Mouse (Mus musculus) inflammation-experienced regulatory T-cells, adult 6 months (primary cell): ENCODE results near the gene Sun1. TPM values are rescaled to one million over a fixed set of nuclear protein-coding genes. Genes with fewer than 3 reads are reported as not detected.
A peak's percentile ranks its signal among the peaks of the same experiment; 100 is the strongest.

ENCODE experiments used
- ATAC-seq: one replicate; pipeline ENCODE4 v1.8.0; 2017
- polyA plus RNA-seq, 3 experiments: library from polyadenylated mRNA; unstranded; fragments of 100-300 nt; shearing (Covaris generic); gene quantifications; one replicate each; pipeline ENCODE4 v1.2.1; 2017

Sun1 gene
- polyA plus RNA-seq, 3 experiments from 2014 or later: 30.7 to 43.4 (median 38.5) TPM

GRCm38 (mm10) chr5:139208871-139209684 lies 8.6 kb downstream of the Sun1 start:
- no peak for ATAC-seq

DNA sequence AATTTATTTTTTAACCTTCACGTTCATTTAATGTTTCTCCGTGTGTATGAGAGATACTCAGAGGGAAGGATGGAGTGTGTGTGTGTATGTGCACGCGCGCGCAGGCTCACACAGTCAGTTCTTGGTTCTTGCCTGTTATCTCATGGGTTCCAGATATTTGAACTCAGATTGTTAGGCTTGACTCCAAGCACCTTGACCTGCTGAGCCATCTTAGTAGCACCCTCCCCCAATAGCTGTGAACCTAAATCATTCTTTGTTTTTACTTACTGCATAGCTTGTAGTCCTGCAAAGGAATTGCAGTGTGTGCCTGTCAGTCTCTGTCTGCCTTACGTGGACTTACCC lies 9.2 kb downstream of the Sun1 start:
- ATAC-seq: no peak

DNA sequence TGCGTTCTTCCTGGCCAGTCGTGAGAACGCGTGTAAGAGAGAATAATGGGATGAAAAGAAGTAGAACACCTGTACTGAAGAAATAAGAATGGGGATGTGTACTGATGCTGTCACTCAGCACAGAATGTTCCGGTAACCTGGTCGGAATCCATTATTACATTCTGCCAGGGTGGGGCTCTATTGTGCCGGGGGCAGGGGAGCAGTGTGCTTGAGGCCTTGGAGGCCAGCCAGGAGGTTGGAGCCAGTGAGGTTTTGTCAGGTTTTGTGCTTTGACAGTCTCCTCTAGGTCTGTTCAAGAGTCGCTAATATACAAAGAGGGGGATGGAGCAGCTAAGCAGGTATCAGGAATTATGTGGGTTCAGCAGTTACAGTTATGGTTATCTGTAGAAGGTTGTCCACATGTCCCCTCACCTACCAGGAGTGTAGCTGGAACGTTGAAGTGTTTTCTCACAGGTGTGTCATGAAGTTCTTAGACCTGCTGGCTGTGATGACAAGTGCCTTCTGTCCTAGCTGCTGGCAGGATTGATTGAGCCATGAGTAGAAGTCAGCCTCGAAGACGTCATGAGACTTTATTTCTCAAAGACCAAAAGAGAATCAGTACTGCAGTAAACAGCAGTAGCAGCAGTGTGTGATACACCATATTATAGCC lies 11.4 kb downstream of the Sun1 start:
- ATAC-seq: no peak

DNA sequence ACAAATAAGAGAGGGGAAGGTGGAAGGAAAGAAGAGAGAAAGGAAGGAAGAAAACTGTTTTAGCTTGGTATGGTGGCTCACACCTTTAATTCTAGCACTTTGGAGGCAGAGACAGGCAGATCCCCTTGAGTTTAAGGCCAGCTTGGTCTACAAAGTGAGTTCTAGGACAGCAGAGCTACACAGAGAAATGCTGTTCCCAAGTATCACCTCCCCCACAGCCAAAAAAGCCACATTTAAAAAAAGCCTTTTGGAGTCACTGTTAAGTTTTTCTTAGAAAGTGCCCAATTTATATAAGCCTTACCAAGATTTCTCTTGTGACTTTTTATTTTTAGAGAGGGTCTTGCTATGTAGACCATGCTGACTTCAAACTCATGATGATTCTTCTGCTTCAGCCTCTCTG lies 13.9 kb downstream of the Sun1 start:
- ATAC-seq: no peak

GRCm38 (mm10) chr5:139215184-139215583 lies 14.7 kb downstream of the Sun1 start:
- ATAC-seq: no peak

DNA sequence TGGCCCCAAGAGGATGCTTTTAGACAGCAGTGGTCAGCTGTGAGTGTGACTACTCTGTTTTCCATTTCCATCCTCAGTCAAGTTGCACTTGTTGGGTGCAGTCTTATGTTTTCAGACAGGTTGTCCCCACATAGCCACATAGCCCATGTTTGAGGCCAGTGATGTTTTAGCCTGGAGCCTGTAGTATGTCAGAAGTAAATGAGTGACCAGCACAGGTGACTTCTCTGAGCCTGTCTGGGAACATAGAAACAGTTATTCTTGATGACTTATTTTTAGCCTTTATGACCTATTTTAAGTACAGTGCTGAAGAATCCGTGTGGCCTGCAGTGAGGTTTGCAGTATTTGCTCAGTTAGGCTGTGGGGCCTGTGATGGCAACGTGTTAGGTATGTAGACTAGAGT lies 15.7 kb downstream of the Sun1 start:
- no peak for ATAC-seq

DNA sequence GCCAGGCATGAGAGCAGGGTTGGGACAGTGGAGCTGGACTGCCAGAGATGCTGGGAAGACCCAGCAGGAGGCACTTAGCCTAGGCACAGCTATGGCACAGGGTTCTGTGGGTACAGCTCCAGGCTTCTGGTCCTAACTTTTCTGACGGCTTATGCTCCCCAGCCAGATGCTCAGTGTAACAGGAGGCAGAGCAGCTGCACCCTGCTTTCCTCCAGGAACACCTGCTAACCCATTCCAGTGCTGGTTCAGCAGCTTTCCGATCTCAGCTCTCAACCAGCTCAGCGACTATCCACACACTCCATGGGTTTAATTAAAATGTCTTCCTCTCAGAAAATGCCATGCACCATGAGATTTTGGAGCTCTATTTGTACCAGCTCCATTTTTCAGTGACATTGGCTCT lies 16.3 kb downstream of the Sun1 start:
- no peak for ATAC-seq

DNA sequence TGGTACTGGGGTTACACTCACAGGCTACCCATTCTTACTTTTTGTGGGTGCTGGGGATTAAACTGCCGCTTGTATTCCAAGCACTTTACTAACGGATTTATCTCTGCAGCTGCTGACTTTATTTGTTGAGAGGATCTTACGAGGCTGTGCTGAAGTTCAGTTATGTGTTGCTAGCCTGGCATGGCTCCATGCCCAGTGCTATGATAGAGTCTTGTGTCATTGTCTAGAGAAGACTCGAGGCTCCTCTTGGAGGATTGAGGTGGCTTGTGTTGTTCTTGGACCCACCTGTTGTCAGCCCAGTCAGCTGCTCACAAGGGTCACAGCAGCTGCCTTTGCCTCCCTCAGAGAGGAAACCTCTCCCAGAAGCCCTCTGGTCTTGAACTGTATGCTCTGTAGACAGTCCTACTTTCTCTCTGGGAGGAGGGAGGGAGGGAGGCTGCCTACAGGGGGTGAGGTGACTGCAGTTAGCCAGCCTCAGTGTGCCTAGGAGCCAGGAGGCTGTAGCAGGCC lies 19.6 kb downstream of the Sun1 start:
- ATAC-seq: no peak

DNA sequence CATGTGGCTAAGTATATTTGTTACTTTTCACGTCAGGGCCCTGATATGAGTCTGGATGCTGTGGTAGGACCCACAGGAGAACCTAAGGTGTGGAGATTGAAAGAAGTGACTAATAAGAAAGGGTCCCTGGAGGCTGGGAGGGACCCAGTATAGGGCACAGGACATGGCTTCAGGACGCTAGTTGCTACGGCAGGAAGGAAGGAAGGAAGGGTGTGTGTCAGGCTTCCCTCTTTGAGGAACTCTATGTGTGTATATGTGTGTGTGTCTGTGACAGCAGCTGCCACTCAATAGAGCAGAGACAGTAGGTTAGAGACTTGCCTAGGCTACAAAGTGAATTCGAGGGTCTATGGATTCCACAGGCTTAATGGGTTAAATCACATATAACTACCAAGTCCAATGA lies 20.2 kb downstream of the Sun1 start:
- no peak for ATAC-seq

- no peak for ATAC-seq
Observed at GRCm38 (mm10) chr5:139223331-139223730, 22.9 kb downstream of the Sun1 start.

DNA sequence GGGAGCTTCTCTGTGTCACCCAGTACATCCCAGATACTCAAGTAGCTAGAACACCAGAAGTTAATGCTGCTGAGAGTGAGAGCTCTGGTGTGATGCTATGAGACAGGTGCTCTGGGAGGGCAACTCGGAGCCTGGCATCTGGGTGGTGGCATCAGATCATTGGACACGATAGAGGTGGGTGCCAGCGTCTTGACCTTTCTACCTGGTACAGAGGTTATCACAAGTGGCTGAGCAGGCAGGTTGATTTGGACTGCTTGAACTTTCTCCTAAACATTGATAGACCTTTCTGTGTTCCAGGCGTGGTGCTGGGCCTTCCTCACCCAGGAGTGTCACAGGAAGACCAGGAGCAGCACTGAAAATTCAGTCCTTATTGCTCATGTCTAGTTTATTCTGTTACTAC lies 26.8 kb downstream of the Sun1 start:
- ATAC-seq: no peak

DNA sequence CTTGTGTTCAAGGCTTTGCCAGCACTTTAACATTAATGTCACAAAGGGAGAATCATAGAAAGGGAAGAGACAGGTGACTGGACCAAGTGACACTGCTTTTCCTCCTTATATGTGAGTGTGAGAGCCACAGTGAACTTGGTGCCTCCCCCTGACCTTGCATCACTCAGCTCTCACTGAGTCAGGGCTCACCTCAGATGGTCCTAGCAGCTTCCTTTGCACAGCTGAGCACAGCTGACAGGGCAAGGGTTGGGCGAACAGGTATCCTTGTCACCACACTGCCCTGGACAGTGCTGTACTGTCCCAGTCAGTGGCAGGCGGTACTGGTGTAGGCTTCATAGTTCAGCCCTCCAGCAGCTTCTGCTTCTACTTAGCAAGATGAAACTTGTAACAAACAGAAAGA lies 27.2 kb downstream of the Sun1 start:
- no peak for ATAC-seq

DNA sequence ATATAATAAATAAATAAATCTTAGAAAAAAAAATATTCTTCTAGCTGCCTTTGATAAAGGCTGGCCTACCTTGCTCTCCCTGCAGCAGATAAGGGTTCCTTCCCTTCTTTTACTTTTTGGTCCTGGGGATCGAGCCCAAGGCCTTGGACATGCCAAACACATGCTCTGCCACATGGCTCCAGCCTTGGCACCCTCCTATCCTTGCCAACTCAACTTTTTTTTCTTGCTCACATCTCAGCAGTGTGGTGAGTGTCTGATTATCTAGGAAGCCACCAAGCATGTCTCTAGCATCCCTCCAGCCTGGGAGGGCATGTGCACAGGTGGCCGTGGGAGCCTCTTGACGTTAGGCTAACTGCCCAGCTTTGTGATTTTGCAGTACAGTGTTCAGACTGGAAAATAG lies 27.9 kb downstream of the Sun1 start:
- ATAC-seq: no peak

DNA sequence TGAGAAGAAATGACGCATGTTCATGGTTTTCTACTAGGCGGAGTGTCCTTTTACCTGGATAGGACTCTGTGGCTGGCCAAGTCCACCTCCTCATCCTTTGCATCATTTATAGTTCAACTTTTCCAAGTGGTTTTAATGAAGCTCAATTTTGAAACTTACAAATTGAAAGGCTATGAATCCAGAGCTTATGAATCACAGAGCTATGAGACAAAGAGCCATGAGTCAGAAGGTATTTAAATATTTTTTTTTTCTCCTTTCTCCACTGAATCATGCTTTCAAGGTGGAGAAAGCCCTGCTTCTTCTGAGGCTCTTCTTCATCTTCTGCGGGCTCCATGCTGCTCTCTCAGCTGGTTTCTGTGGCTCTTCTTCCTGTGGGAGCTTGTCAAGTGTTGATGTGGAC lies 29.3 kb downstream of the Sun1 start:
- ATAC-seq: no peak

DNA sequence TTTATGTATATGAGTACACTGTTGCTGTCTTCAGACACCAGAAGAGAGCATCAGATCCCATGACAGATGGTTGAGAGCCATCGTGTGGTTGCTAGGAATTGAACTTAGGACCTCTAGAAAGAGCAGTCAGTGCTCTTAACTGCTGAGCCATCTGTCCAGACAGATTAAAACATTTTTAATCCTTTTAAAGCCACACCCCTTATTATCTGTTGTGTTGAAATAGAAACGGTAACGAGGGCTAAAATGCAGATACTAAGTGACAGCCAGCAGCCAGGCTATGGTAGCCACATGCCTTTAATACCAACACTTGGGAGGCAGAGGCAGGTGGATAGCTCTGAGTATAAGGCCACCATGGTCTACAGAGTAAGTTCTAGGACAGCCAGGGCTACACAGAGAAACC lies 31.6 kb downstream of the Sun1 start:
- ATAC-seq: no peak

- no peak for ATAC-seq
Observed at GRCm38 (mm10) chr5:139234423-139234822, 34.0 kb downstream of the Sun1 start.

DNA sequence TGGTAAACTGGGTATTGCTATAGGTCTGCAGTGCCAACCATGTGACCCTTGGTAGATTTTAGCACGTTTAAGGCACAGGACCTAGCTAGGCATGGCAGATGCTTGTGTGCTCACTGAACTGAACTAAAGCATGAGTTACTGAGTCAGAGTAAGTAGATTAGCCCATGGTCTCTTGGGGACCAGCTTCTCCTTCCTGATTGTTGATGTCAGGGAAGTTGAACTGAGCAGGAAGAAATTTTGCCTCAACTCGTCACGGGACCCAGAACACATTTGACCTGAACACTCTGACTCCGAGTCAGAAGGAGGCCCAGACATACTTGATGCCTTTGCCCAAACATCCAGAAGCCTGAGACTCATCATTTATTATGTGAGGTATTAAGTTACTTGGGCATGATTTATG lies 37.0 kb downstream of the Sun1 start:
- no peak for ATAC-seq

GRCm38 (mm10) chr5:139241022-139241761 lies 40.8 kb downstream of the Sun1 start:
- no peak for ATAC-seq

GRCm38 (mm10) chr5:139243384-139243783 lies 42.9 kb downstream of the Sun1 start:
- ATAC-seq: no peak

DNA sequence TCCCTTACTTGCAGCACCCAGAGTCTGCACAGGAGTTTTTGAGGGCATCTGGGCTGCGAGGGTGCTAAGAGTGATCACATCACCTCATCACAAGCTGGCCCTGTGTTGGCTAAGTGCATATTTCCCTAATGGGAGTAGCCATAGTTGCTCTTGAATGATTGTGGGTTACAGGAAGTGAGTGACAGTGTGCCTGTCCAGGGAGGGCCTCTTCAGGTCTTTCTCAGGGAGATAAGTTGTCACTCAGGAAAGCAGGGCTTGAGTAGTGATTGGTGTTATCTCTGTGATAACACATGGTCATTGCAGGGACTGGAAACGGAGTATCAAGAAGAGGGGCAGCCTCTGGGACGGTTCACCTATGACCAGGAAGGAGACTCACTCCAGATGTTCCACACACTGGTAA lies 47.3 kb downstream of the Sun1 start:
- ATAC-seq: no peak

DNA sequence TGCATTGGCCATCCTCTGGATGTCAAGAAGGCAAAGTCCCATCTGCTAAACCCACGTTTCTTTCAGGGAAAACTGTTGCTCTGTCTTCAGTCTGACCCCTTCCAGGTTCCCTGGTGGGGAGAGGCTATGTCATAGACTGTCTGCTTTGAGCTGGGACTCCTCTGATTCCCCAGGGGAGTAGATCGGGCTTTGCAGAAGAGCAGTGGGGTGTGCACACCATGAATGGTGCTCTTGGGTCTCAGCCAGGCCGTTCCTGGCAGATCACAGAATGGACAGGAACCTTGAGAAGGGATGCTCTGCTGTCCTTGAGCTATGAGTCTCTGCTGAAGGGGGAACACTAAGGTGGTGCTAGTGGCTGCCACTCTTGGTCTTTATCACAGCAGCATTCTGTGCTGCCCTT lies 48.4 kb downstream of the Sun1 start:
- no peak for ATAC-seq

DNA sequence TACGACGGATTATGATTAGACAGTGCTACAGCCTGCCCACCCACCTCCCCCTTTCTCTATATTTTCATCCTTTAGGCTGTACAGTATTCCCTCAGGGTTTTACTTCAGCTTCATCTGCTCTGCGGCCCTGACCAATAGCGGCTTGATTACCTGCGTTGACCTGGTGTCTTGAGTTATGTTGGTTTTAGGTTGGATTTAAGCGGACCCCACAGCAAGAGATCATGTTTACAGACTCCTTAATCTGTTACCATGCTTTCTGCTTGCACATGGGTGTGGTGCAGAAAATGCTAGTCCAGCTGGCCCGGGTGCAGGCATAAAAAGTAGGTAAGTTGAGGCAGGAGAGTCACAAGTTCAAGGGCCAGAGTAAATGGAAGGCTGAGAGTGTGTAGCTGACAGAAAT lies 50.8 kb downstream of the Sun1 start:
- no peak for ATAC-seq

GRCm38 (mm10) chr5:139251736-139252080 lies 51.3 kb downstream of the Sun1 start:
- peak; percentile 15 for ATAC-seq
